Mouse (Mus musculus): ENCODE data around the gene Ppp2r3d.

DNA sequence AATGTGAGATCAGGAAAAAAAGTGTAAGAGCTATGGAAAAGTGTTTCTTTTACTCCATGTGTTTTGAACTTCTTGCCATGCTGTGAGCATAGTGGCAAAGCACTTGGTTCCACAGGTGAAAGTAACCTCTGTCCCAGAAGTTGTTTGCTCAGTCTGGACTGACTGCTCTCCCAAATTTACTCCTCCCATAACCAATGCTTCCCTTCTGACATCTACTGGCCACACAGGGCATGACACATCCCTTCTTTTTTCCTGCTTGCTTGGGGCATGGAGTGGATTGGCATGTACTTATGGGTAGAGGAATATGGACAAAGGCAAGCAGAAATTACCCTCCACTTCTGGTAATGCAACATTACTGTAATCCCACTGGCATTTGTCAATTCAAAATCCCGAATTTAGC is 20.1 kb downstream of the Ppp2r3d start:
- peak; percentile 72 for TF ChIP-seq CTCF (IDR thresholded peaks at IDR 0.05; ENCODE audit: low read depth)
- no peak for TF ChIP-seq EP300 (IDR thresholded peaks at IDR 0.05; ENCODE audit: low read depth)

Measured in liver, embryonic 14.5 days (tissue).